Mouse (Mus musculus) midbrain, embryonic 15.5 days (tissue): ENCODE measurements around the gene Sparc. TPM values are rescaled to one million over a fixed set of nuclear protein-coding genes. Genes with fewer than 3 reads are reported as not detected.

Experiments
- ATAC-seq: fragments of 200-750 bp; cut with Nextera tagmentation; replicated peaks from 2 replicates; pipeline ENCODE4 v1.8.0; 2017; ENCODE audit warnings: moderate TSS enrichment
- H3K27ac ChIP-seq: fragments of 300-500 bp; sonication (generic); 2 replicates; pipeline ENCODE4 v1.5.1; 2015; ENCODE audit warnings: mild to moderate bottlenecking, inconsistent platforms
- H3K27me3 ChIP-seq: fragments of 300-500 bp; sonication (generic); replicated peaks from 2 replicates; pipeline ENCODE4 v1.6.1; 2015; ENCODE audit warnings: inconsistent platforms
- H3K36me3 ChIP-seq: fragments of 300-500 bp; sonication (generic); replicated peaks from 2 replicates; pipeline ENCODE4 v1.6.1; 2015; ENCODE audit warnings: inconsistent platforms
- H3K4me1 ChIP-seq: fragments of 300-500 bp; sonication (generic); 2 replicates; pipeline ENCODE4 v1.6.1; 2015; ENCODE audit warnings: inconsistent platforms
- H3K4me2 ChIP-seq: fragments of 300-500 bp; sonication (generic); 2 replicates; pipeline ENCODE4 v1.6.1; 2015; ENCODE audit warnings: inconsistent platforms, mild to moderate bottlenecking, moderate library complexity
- H3K4me3 ChIP-seq: fragments of 300-500 bp; sonication (generic); 2 replicates; pipeline ENCODE4 v1.5.1; 2015; ENCODE audit warnings: mild to moderate bottlenecking, inconsistent platforms
- H3K9ac ChIP-seq: fragments of 300-500 bp; sonication (generic); 2 replicates; pipeline ENCODE4 v1.6.1; 2015; ENCODE audit warnings: mild to moderate bottlenecking, inconsistent platforms
- H3K9me3 ChIP-seq: fragments of 300-500 bp; sonication (generic); 2 replicates; pipeline ENCODE4 v1.6.1; 2016; ENCODE audit warnings: inconsistent platforms
- WGBS: fragments of 180-500 bp; shearing (Covaris S2); methylation state at CpG from one replicate; pipeline ENCODE4 v1.1.7; 2015; ENCODE audit warnings: mixed read lengths; 5-methylcytosine and 5-hydroxymethylcytosine counted together
- polyA plus RNA-seq: library from polyadenylated mRNA; unstranded; fragments of >200 nt; fragmentation: Nextera tagmentation; extraction: Ambion mirVana; gene quantifications from 2 replicates; pipeline ENCODE4 v1.2.1, GENCODE M21; 2015

Gene Sparc
- polyA plus RNA-seq, 1 experiment from 2014 or later: 482 TPM

GRCm38 (mm10) chr11:55460559-55461018 lies 37.6 kb upstream of the Sparc start:
- under 1% methylated on average over 17 of the region's 17 CpGs for WGBS

GRCm38 (mm10) chr11:55459850-55460558 lies 37.0 kb upstream of the Sparc start:
- peak overlapping the region; percentile 56 for H3K9ac ChIP-seq
- 35% methylated on average over 3 of the region's 3 CpGs for WGBS
- ATAC-seq: no peak
- H3K4me3 ChIP-seq: peak overlapping the region; percentile 58
- no peaks in the 10 kb centered on the region for H3K36me3 ChIP-seq
- peak overlapping the region; percentile 57; the same call in 1 of the 2 replicates for H3K27ac ChIP-seq
- peak overlapping the region; percentile 81 for H3K4me2 ChIP-seq
- no peaks in the 10 kb centered on the region for H3K9me3 ChIP-seq
- H3K4me1 ChIP-seq: peaks cover 19% of the 10 kb centered on the region
- H3K27me3 ChIP-seq: no peaks in the 10 kb centered on the region

More at GRCm38 (mm10) chr11:55460559-55461018, 37.6 kb upstream of the Sparc start:
- H3K4me1 ChIP-seq: peaks cover 19% of the 10 kb centered on the region
- peak overlapping the region; percentile 58 for H3K4me3 ChIP-seq
- H3K27me3 ChIP-seq: no peaks in the 10 kb centered on the region
- peak; percentile 83 for ATAC-seq
- no peaks in the 10 kb centered on the region for H3K36me3 ChIP-seq
- H3K4me2 ChIP-seq: peak overlapping the region; percentile 81
- H3K9me3 ChIP-seq: no peaks in the 10 kb centered on the region
- H3K9ac ChIP-seq: peak overlapping the region; percentile 56
- peak overlapping the region; percentile 57 for H3K27ac ChIP-seq

GRCm38 (mm10) chr11:55458501-55458900 lies 35.5 kb upstream of the Sparc start:
- ATAC-seq: no peak
- no peak overlapping the region for H3K4me3 ChIP-seq
- WGBS: 56% methylated on average over 4 of the region's 4 CpGs

GRCm38 (mm10) chr11:55455166-55455565 lies 32.2 kb upstream of the Sparc start:
- H3K9ac ChIP-seq: no peak overlapping the region
- no peak overlapping the region for H3K27ac ChIP-seq
- H3K4me2 ChIP-seq: no peak overlapping the region
- H3K4me3 ChIP-seq: no peak overlapping the region
- ATAC-seq: no peak
- 81% methylated on average over 2 of the region's 2 CpGs for WGBS
- peaks cover 10% of the 10 kb centered on the region for H3K4me1 ChIP-seq
- H3K9me3 ChIP-seq: no peaks in the 10 kb centered on the region
- H3K36me3 ChIP-seq: no peaks in the 10 kb centered on the region
- H3K27me3 ChIP-seq: no peaks in the 10 kb centered on the region

More at GRCm38 (mm10) chr11:55458501-55458900, 35.5 kb upstream of the Sparc start:
- Histone ChIP-seq H3K27ac (no peak overlapping the region), H3K4me2 (no peak overlapping the region), H3K27me3 (no peaks in the 10 kb centered on the region), H3K36me3 (no peaks in the 10 kb centered on the region), H3K9ac (no peak overlapping the region), H3K9me3 (no peaks in the 10 kb centered on the region), H3K4me1 (peaks cover 19% of the 10 kb centered on the region)

- Histone ChIP-seq H3K9ac (no peak overlapping the region), H3K4me1 (0 out of 2 replicates have a peak, but pooled peaks cover 3% of the 10 kb centered on the region), H3K4me2 (no peak overlapping the region), H3K27ac (no peak overlapping the region), H3K27me3 (no peaks in the 10 kb centered on the region), H3K9me3 (no peaks in the 10 kb centered on the region), H3K4me3 (no peak overlapping the region), H3K36me3 (no peaks in the 10 kb centered on the region)
- 93% methylated on average over 4 of the region's 4 CpGs for WGBS
- no peak for ATAC-seq
Observed at GRCm38 (mm10) chr11:55453640-55454039, 30.7 kb upstream of the Sparc start.

GRCm38 (mm10) chr11:55450311-55450710 lies 27.3 kb upstream of the Sparc start:
- WGBS: 78% methylated on average over 4 of the region's 4 CpGs
- H3K4me3 ChIP-seq: no peak overlapping the region
- H3K4me2 ChIP-seq: no peak overlapping the region
- H3K36me3 ChIP-seq: no peaks in the 10 kb centered on the region
- no peak for ATAC-seq
- no peak overlapping the region for H3K9ac ChIP-seq
- H3K27ac ChIP-seq: no peak overlapping the region
- H3K4me1 ChIP-seq: no peaks in the 10 kb centered on the region
- no peaks in the 10 kb centered on the region for H3K9me3 ChIP-seq
- H3K27me3 ChIP-seq: no peaks in the 10 kb centered on the region

- Histone ChIP-seq H3K27ac (no peak overlapping the region), H3K4me2 (no peak overlapping the region), H3K9me3 (no peaks in the 10 kb centered on the region), H3K36me3 (no peaks in the 10 kb centered on the region), H3K9ac (no peak overlapping the region), H3K27me3 (no peaks in the 10 kb centered on the region), H3K4me3 (no peak overlapping the region), H3K4me1 (no peaks in the 10 kb centered on the region)
- WGBS: 83% methylated on average over 7 of the region's 7 CpGs
- ATAC-seq: no peak
Observed at GRCm38 (mm10) chr11:55449531-55449930, 26.5 kb upstream of the Sparc start.

- no peak overlapping the region for H3K4me3 ChIP-seq
- H3K27me3 ChIP-seq: no peaks in the 10 kb centered on the region
- 23% methylated on average over 4 of the region's 4 CpGs for WGBS
- no peak overlapping the region for H3K9ac ChIP-seq
- 0 out of 2 replicates have a peak, but pooled peaks have one; percentile 48 for ATAC-seq
- H3K4me1 ChIP-seq: no peaks in the 10 kb centered on the region
- H3K27ac ChIP-seq: no peak overlapping the region
- H3K36me3 ChIP-seq: no peaks in the 10 kb centered on the region
- H3K9me3 ChIP-seq: no peaks in the 10 kb centered on the region
- no peak overlapping the region for H3K4me2 ChIP-seq
Observed at GRCm38 (mm10) chr11:55446579-55446978, 23.6 kb upstream of the Sparc start.

- Histone ChIP-seq H3K27ac (no peak overlapping the region), H3K36me3 (no peaks in the 10 kb centered on the region), H3K4me1 (no peaks in the 10 kb centered on the region), H3K4me3 (no peak overlapping the region), H3K9me3 (no peaks in the 10 kb centered on the region), H3K27me3 (no peaks in the 10 kb centered on the region), H3K4me2 (no peak overlapping the region), H3K9ac (no peak overlapping the region)
- ATAC-seq: 0 out of 2 replicates have a peak, but pooled peaks have one; percentile 37
- 0% methylated on average over 1 of the region's 1 CpGs for WGBS
Observed at GRCm38 (mm10) chr11:55444772-55445171, 21.8 kb upstream of the Sparc start.

GRCm38 (mm10) chr11:55439718-55440117 lies 16.7 kb upstream of the Sparc start:
- no peak overlapping the region for H3K4me3 ChIP-seq
- no peak overlapping the region for H3K9ac ChIP-seq
- H3K9me3 ChIP-seq: no peaks in the 10 kb centered on the region
- 71% methylated on average over 5 of the region's 5 CpGs for WGBS
- no peaks in the 10 kb centered on the region for H3K4me1 ChIP-seq
- ATAC-seq: no peak
- no peak overlapping the region for H3K27ac ChIP-seq
- no peaks in the 10 kb centered on the region for H3K27me3 ChIP-seq
- no peak overlapping the region for H3K4me2 ChIP-seq
- H3K36me3 ChIP-seq: no peaks in the 10 kb centered on the region

GRCm38 (mm10) chr11:55438031-55438430 lies 15.0 kb upstream of the Sparc start:
- Histone ChIP-seq H3K4me3 (no peak overlapping the region), H3K36me3 (no peaks in the 10 kb centered on the region), H3K4me1 (no peaks in the 10 kb centered on the region), H3K4me2 (no peak overlapping the region), H3K27ac (no peak overlapping the region), H3K27me3 (no peaks in the 10 kb centered on the region), H3K9me3 (no peaks in the 10 kb centered on the region), H3K9ac (no peak overlapping the region)
- no peak for ATAC-seq
- 36% methylated on average over 4 of the region's 4 CpGs for WGBS

GRCm38 (mm10) chr11:55436089-55436488 lies 13.1 kb upstream of the Sparc start:
- H3K27me3 ChIP-seq: no peaks in the 10 kb centered on the region
- no peak overlapping the region for H3K27ac ChIP-seq
- no peak overlapping the region for H3K9ac ChIP-seq
- H3K9me3 ChIP-seq: no peaks in the 10 kb centered on the region
- H3K4me3 ChIP-seq: no peak overlapping the region
- WGBS: 93% methylated on average over 6 of the region's 6 CpGs
- no peak overlapping the region for H3K4me2 ChIP-seq
- no peaks in the 10 kb centered on the region for H3K4me1 ChIP-seq
- no peak for ATAC-seq
- no peaks in the 10 kb centered on the region for H3K36me3 ChIP-seq

GRCm38 (mm10) chr11:55432981-55433380 lies 10.0 kb upstream of the Sparc start:
- WGBS: 83% methylated on average over 3 of the region's 3 CpGs
- Histone ChIP-seq H3K4me3 (no peak overlapping the region), H3K27ac (no peak overlapping the region), H3K4me2 (no peak overlapping the region), H3K9me3 (no peaks in the 10 kb centered on the region), H3K9ac (no peak overlapping the region), H3K36me3 (no peaks in the 10 kb centered on the region), H3K4me1 (peaks cover 5% of the 10 kb centered on the region; the same call in 1 of the 2 replicates), H3K27me3 (no peaks in the 10 kb centered on the region)
- ATAC-seq: no peak
